Mouse (Mus musculus) intestine, postnatal 0 days (tissue): ENCODE data around the gene Ptpdc1. TPM values are rescaled to one million over a fixed set of nuclear protein-coding genes. Genes with fewer than 3 reads are reported as not detected.
A peak's percentile ranks its signal among the peaks of the same experiment; 100 is the strongest.

Source experiments
- ATAC-seq: fragments of 200-750 bp; cut with Nextera tagmentation; 2 replicates; pipeline ENCODE4 v1.8.0; 2017; ENCODE audit warnings: mild to moderate bottlenecking, moderate TSS enrichment, moderate library complexity
- H3K27ac ChIP-seq: fragments of 300-500 bp; sonication (generic); 2 replicates; pipeline ENCODE4 v1.5.1; 2014; ENCODE audit warnings: mild to moderate bottlenecking, low read depth, low read length, moderate library complexity
- H3K27me3 ChIP-seq: fragments of 300-500 bp; sonication (generic); replicated peaks from 2 replicates; pipeline ENCODE4 v1.6.1; 2014; ENCODE audit warnings: low read length, mixed read lengths; ENCODE audit not compliant: control insufficient read depth, insufficient read depth
- H3K36me3 ChIP-seq: fragments of 300-500 bp; sonication (generic); 2 replicates; pipeline ENCODE4 v1.6.1; 2014; ENCODE audit warnings: mild to moderate bottlenecking, moderate library complexity; ENCODE audit not compliant: control insufficient read depth, insufficient read depth
- H3K4me1 ChIP-seq: fragments of 300-500 bp; sonication (generic); replicated peaks from 2 replicates; pipeline ENCODE4 v1.6.1; 2014; ENCODE audit warnings: antibody characterized with exemption, low read length, mixed read lengths; ENCODE audit not compliant: control insufficient read depth, insufficient read depth
- H3K4me2 ChIP-seq: fragments of 300-500 bp; sonication (generic); replicated peaks from 2 replicates; pipeline ENCODE4 v1.6.1; 2014; ENCODE audit warnings: low read depth, mild to moderate bottlenecking, moderate library complexity
- H3K4me3 ChIP-seq: fragments of 300-500 bp; sonication (generic); 2 replicates; pipeline ENCODE4 v1.5.1; 2014; ENCODE audit warnings: low read depth, low read length
- H3K9ac ChIP-seq: fragments of 300-500 bp; sonication (generic); 2 replicates; pipeline ENCODE4 v1.6.1; 2014; ENCODE audit warnings: mild to moderate bottlenecking, low read depth, low read length
- H3K9me3 ChIP-seq: fragments of 300-500 bp; sonication (generic); 2 replicates; pipeline ENCODE4 v1.6.1; 2016; ENCODE audit warnings: mixed run types; ENCODE audit not compliant: control insufficient read depth
- CTCF ChIP-seq: sonication (generic); IDR thresholded peaks from 2 replicates; pipeline ENCODE4 v1.5.1; 2016; ENCODE audit warnings: low read depth, mild to moderate bottlenecking, control low read depth, antibody characterized with exemption, moderate library complexity
- WGBS: fragments of 180-500 bp; shearing (Covaris S2); extraction: QIAGEN DNeasy Blood & Tissue Kit; methylation state at CpG from one replicate; pipeline ENCODE4 v1.1.7; 2014; 5-methylcytosine and 5-hydroxymethylcytosine counted together
- polyA plus RNA-seq: library from polyadenylated mRNA; unstranded; fragments of >200 nt; fragmentation: Nextera tagmentation; extraction: Ambion mirVana; gene quantifications from 2 replicates; pipeline ENCODE4 v1.2.1, GENCODE M21; 2015

The Ptpdc1 gene
- polyA plus RNA-seq, 1 experiment from 2014 or later = 1.9 TPM

DNA sequence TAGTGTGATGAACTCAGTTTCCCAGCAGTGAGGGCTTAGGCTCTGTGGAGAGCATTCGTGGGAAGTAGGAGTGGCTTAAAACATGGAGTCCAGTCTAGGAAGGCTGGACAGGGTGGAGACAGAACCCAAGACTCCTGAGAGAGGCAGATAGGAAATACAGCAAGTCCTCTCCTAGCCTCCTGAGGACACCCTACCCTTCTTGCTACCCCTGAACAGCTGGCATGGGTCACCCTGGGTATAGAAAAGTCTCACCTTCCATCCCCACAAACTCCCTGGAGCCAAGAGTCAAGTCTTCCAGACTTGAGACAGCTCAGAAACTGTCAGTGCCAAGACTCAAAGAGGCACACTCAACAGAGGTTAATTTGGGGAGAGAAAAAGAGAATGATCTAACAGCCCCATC is 36.1 kb upstream of the Ptpdc1 start:
- no peaks in the 10 kb centered on the region for H3K4me1 ChIP-seq
- H3K9me3 ChIP-seq = no peaks in the 10 kb centered on the region
- no peak overlapping the region for H3K4me3 ChIP-seq
- peaks cover 99% of the 10 kb centered on the region for H3K27me3 ChIP-seq
- no peak overlapping the region for H3K9ac ChIP-seq
- no peak overlapping the region for H3K27ac ChIP-seq
- H3K4me2 ChIP-seq = no peak overlapping the region
- TF ChIP-seq CTCF = no peak
- WGBS = 9% methylated on average over 1 of the region's 1 CpGs
- ATAC-seq = no peak
- no peaks in the 10 kb centered on the region for H3K36me3 ChIP-seq

DNA sequence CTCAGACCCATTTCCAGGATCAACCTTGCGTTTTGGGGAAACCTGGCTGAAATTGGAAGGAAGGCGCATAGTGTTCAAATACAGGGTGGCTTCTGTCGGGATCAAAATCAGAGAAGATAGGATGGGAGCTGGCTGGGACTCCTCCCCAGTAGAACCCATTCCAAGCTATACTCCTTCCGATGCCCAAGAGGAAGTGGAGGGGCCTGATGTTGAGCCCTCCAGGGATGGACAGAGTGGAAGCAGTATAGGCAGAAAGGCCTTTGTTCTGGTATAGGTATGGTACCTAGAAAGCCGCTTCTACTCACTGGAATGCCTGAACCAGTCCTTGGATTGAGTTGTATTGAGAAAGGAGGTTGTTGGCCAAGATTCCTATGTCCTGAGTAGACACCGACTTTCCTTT is 35.3 kb upstream of the Ptpdc1 start:
- Histone ChIP-seq H3K27me3 (peaks cover 99% of the 10 kb centered on the region), H3K4me3 (no peak overlapping the region), H3K4me2 (no peak overlapping the region), H3K9me3 (no peaks in the 10 kb centered on the region), H3K36me3 (no peaks in the 10 kb centered on the region), H3K27ac (no peak overlapping the region), H3K9ac (no peak overlapping the region), H3K4me1 (no peaks in the 10 kb centered on the region)
- no peak for TF ChIP-seq CTCF
- 16% methylated on average over 6 of the region's 6 CpGs for WGBS
- no peak for ATAC-seq

DNA sequence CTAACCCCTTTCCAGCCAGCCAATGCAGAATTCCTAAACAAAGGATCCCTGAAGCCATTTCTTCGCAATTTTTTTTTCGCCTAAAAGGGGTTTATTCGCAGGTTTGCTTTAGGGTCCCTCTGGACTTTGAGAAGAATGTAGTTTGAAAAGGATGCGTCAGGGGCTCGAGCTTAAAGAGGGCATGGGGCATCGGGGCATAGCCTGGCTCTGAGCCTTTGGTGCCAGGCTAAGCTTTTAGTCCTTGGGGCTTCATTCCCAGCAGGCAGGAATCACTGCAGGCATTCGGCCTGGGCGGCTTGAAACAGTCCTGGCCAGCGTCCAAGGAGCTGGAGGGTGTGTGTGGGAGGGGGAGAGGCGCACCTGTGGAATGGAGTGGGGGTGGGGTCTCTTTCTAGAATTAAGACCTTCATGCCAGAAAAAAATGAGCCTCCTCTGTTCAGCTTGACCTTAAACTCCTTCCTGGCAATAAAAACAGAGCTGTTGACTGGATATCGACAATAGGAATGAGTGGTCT is 34.8 kb upstream of the Ptpdc1 start:
- WGBS = 2% methylated on average over 11 of the region's 11 CpGs
- Histone ChIP-seq H3K4me2 (no peak overlapping the region), H3K27ac (no peak overlapping the region), H3K4me3 (peak overlapping the region; percentile 13; the same call in 1 of the 2 replicates), H3K36me3 (no peaks in the 10 kb centered on the region), H3K9ac (no peak overlapping the region), H3K4me1 (no peaks in the 10 kb centered on the region), H3K27me3 (peaks cover 98% of the 10 kb centered on the region), H3K9me3 (no peaks in the 10 kb centered on the region)
- no peak for ATAC-seq
- no peak for TF ChIP-seq CTCF

DNA sequence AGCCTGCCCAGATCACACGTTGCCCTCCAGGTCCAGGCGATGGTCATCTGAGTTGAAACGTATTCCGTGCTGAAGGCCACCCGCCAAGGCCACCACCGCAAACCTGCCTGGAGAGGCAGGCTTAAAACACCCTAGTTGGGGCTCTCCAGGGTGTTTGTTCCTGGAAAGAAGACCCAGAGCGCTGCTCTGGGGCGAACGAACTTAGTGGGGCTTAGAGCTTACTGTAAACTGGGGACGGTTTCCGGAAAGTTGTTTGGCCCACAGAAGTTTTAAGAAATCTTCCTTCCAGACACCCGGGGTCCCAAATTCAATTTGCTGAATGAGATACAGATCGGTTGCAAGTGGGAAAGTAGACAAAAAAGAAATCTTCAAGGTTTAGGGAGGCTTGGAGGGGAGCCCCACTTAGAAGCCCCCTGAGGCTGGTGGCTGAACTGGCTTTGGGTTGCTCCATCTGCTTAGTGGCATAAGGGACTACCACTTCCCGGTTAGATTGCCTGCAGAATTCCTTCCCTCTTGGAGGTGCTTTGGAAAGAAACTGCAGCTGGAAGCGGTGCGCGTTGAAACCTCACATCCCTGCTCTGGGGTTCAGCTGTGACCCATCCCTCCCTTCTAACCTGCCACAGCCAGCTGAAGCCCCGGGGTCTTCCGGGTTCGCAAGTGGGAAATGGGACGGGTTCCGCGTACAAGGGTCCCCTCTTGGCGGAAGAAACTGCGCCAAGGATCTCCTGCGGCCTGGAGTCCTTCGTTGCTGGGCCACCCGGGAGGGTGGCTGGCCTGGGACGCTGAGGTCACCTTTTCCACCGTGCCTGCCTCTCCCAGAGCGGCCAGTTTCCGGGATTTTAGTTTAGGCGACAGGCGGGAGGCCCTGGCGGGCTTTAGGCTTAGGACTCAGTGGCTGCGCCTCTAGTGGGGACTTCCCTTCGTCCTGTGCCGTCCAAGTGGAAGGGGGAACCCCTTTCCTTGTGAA is 34.1 kb upstream of the Ptpdc1 start:
- H3K4me2 ChIP-seq = peak overlapping the region; percentile 53
- H3K9me3 ChIP-seq = no peaks in the 10 kb centered on the region
- H3K4me1 ChIP-seq = no peaks in the 10 kb centered on the region
- TF ChIP-seq CTCF = 0 out of 2 replicates have a peak, but pooled peaks have one; percentile 14
- no peak for ATAC-seq
- WGBS = 2% methylated on average over 38 of the region's 38 CpGs
- H3K27me3 ChIP-seq = peaks cover 95% of the 10 kb centered on the region
- no peak overlapping the region for H3K9ac ChIP-seq
- no peaks in the 10 kb centered on the region for H3K36me3 ChIP-seq
- H3K27ac ChIP-seq = no peak overlapping the region
- peak overlapping the region; percentile 23 for H3K4me3 ChIP-seq

DNA sequence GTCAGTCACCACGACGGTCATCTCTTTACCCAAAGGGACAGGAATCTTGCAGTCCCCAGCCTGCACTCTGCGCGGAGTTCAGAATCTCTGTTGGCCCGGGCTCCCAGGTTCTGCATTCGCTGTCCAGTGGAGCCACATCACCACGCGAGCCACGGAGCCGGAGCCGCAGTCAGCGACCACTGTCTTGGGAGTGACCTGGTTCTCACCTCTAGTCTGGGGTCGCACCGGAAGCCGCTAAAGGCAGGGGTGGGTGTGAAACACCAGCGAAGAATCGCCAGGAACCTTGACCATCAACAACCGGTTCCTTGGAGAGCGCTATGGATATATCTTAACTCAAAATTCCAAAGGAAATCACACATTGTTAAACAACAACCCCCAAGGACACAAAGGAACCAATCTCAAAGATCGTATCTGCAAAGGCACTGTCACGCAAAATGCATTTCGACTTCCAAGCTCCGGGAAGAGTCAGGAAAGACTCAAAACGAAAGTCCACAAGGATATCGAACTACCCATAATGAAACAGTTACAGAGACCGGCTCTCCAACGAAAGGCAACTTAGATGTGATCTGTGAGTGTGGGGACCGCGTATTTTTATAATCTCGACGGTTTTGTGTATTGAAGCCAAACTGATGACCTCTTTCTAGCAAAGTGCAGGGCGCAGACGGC is 33.3 kb upstream of the Ptpdc1 start:
- no peaks in the 10 kb centered on the region for H3K36me3 ChIP-seq
- H3K4me3 ChIP-seq = peak overlapping the region; percentile 23
- no peak for TF ChIP-seq CTCF
- H3K4me2 ChIP-seq = peak overlapping the region; percentile 53
- H3K27me3 ChIP-seq = peaks cover 93% of the 10 kb centered on the region
- H3K9ac ChIP-seq = no peak overlapping the region
- under 1% methylated on average over 33 of the region's 33 CpGs for WGBS
- ATAC-seq = no peak
- no peaks in the 10 kb centered on the region for H3K9me3 ChIP-seq
- H3K27ac ChIP-seq = no peak overlapping the region
- no peaks in the 10 kb centered on the region for H3K4me1 ChIP-seq

DNA sequence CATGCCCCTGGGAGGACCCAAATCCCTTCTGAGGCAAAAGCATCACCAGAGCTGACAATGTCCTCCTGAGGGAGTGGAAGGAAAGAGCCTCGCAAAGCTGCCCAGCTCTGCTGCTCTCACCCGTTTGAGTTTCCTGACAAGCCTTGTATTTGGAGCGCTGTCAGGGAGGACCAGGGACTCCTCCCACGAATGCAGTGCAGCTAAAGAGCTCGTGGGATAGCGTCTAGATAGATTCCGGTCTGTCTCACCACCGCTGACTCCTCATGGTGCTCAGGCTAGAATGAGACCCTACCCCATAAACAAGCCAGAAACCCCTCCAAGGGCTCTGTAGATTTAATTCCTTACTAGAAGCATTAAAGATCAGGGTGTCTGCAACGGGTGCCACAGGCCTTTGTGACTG is 32.3 kb upstream of the Ptpdc1 start:
- no peak overlapping the region for H3K4me3 ChIP-seq
- H3K9ac ChIP-seq = no peak overlapping the region
- H3K9me3 ChIP-seq = no peaks in the 10 kb centered on the region
- H3K4me2 ChIP-seq = no peak overlapping the region
- no peak for ATAC-seq
- H3K4me1 ChIP-seq = no peaks in the 10 kb centered on the region
- peaks cover 92% of the 10 kb centered on the region for H3K27me3 ChIP-seq
- no peaks in the 10 kb centered on the region for H3K36me3 ChIP-seq
- 4% methylated on average over 9 of the region's 9 CpGs for WGBS
- TF ChIP-seq CTCF = no peak
- H3K27ac ChIP-seq = no peak overlapping the region
